Mouse (Mus musculus) brain, embryonic 18.5 days (tissue): ENCODE data around the gene Btg2.

Experiments used
- DNase-seq: peaks from one replicate; pipeline ENCODE4 v3.0.0-alpha.2; 2012; ENCODE audit warnings: low read depth, low spot score

The Btg2 gene

DNA sequence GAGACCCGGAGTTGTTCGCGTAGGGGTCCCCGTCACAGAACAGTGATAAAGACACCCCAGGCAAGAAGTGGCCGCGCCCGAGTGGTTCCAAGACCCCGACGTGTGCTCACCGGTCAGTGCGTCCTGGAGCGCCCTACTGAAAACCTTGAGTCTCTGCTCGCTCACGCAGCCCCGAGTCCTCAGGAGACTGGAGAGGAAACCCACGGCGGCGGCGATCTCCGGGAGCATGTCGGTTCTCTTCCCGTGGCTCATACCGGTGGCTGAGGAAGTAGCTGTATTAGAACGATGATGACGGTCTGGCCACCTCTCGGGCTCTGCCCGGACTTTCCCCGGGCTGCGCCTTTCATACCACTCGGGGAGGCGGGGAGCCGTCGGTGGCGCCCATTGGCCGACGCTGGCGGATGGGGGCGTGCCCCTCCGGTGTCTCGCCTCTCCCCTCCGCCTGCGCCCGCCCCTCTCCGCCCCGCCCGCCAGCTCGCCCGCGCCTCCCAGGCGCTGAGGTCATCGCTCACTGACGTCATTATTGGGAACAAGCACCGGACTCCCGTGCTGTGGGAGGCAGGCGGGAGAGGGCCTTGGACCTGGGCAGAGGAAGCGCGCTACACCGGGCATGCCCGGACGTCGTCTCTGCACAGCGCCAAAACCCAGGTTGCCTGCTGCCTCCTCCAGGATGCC, at the start of gene Btg2:
TSS of gene Btg2 (minus strand) at position 319 of the 675 bp plus-strand sequence.
- DNase-seq = peak; percentile 89

DNA sequence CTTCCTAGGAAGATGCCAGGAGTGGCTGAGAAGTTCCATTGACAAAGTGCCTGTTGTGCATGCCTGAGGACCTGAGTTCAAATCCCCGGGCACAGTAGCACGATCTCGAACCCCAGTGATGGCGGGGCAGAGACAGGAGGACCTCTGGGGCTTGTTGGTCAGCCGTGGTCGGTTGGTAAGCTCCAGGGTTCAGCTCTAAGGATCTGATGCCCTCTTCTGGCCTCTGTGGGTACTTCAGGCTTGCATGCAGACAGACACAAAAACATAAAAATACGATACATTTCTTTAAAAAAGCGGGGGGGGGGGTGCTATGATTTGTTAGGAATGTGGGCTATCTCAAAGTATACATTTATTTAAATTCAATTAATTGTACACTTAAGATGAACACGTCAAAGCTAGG, 43.3 kb upstream of the Btg2 start:
- DNase-seq = no peak

DNA sequence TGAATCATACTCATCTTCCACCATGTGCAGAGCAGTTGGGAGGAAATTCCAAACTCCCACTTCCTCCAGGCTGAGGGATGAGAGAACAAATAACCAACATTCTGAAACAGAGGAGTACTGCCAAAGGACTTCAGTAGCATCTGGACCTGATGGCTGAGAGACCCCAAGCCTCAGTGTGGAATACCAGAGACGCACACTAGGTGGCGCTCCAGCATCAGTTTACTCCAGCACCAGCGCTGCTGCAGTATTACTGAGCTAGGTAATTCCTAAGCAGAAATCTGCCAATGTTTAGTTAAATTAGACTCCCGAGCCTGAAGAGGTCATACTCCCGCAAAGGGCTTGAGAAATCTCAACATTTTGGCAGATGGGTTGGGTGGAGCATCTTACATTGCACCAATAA, 41.3 kb upstream of the Btg2 start:
- DNase-seq = peak; percentile 69

DNA sequence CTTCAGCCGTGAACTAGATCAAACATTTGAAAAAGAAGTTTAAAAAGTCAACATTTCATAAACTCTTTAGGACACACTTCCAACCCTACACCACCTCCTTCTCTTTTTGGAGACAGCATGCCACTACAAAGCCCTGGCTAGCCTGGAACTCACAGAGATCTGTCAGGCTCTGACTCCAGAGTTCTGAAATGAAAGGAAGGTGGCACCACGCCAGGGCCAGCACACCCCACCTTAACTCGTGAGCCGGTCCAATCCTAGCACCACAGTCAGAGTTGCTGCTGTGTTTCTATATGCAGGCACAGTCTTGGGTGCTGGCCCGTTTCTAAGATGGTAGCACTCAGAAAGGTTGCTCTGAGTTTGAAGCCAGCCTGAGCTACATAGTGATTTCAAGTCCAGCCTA, 38.2 kb upstream of the Btg2 start:
- DNase-seq = no peak

DNA sequence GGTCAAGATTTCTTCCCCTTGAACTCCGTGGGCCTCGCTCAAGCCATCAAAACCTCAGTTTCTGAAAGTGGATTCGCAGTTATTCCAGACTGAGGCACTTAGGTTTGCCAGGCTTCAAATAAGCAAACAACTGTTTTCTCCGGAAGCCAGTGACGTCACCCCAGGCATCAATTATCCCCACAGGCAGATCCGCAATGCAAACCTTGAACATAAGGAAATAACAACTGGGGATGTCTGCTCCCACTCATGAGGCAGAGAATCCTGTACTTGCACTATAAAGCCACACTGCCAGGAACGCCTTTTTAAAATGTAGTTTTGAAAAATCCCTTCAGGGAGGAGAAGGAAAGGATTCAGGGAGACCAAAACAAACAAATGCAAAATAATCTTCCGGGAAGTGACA, 36.5 kb upstream of the Btg2 start:
- DNase-seq = no peak

DNA sequence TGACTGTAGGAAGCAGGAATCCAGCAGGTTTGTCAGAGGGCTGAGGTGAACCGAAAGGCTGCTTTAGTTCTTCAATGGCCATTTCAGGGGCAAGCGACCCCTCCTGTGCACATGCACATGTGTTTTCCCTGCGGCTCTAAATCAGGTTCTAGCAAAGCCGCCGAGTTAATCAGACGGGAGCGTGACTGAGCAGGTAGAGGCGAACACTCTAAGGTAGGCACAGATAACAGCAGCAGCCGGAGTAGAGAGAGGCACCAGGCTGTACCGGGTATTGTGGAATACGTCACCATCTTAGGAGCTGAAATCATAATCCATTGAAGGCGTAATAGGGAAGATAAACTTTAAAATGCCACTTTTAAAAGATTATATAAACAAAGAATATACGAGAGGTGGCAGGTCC, 35.8 kb upstream of the Btg2 start:
- no peak for DNase-seq

DNA sequence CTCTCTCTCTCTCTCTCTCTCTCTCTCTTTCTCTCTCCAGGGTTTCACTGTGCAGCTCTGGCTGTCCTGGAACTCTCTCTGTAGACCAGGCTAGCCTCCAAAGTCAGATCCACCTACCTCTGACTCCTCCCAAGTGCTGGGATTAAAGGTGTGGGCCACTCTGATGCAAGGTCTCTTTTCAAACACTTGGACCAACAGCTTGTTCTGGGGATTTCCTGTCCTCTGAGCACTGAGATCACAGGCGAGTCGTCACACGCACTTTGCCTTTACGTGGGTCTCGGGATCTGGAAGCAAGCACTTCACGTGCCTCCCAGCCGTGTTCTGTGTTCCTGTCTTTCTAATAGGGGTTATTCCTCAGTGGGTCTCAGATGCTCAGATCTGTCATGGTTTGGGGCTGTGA, 35.1 kb upstream of the Btg2 start:
- DNase-seq = no peak

DNA sequence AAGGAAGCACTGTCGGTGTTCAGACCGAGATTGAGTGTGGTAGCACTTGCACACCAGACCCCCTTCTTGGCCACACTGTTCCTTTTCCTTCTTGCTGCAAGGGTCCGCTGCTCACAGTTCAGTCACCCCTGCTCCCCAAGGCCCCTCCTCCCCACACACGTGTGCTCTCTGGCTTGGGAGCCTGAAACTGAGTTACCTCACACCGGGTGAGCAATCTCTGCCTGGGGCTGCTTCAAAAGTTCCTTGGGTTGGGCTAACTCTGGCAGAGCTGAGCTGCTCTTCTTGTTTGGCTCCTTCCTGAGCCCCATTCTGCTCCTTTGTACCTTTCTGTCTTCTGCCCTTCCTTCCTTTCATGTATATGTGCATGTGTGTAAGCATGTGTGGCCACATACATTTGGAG, 34.6 kb upstream of the Btg2 start:
- DNase-seq = no peak

DNA sequence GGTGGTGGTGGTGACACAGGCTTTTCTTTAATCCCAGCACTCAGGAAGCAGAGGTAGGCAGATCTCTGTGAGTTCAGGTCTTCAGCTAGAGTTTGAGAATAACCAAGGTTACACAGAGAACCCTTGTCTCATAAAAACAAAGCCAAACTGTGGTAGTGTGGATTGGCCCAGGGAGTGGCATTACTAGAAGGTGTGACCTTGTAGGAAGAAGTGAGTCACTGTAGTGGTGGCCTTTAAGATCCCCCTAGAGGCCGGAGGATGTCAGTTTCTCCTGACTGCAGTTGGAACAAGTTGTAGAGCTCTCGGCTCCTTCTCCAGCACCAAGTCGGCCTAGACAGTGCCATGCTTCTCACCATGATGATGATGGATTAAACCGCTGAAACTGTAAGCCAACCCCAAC, 32.1 kb upstream of the Btg2 start, which contains the start of gene Chit1:
TSS of gene Chit1 (plus strand) at position 264 of the 400 bp plus-strand sequence.
- no peak for DNase-seq

DNA sequence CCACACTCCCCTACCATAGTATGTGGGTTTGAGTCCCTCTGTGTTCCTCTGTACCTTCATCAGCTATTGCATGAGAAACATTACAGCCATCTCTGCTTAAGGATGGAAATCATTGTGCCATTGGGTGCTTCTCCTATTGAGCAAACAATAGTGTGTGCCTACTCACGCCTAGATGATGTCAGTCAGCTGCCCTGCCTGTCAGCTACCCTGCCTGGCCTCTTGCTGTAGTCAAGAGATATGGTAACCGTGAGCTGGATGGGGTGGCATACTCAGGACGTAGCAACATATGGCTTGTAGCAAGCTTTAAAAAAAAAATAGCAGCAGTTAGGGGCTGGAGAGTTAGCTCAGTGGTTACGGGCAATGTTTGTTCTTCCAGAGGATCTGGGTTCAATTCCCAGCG, 31.5 kb upstream of the Btg2 start:
- no peak for DNase-seq

DNA sequence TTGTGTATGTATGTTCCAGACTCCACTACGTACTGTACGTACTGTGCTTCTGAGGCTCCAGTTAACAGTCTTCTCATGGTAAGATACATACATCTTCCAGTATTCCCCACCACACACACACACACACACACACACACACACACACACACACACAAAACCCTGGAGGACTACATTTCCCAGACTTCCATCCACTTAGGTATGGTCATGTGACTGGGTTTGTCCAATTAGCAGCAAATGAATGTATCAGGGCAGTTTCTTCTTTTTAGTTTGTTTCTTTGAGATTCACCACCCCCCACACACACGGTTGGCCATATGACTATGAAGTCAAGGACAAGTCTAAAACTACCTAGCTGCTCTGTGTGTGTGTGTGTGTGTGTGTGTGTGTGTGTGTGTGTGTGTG, 31.1 kb upstream of the Btg2 start:
- DNase-seq = no peak

DNA sequence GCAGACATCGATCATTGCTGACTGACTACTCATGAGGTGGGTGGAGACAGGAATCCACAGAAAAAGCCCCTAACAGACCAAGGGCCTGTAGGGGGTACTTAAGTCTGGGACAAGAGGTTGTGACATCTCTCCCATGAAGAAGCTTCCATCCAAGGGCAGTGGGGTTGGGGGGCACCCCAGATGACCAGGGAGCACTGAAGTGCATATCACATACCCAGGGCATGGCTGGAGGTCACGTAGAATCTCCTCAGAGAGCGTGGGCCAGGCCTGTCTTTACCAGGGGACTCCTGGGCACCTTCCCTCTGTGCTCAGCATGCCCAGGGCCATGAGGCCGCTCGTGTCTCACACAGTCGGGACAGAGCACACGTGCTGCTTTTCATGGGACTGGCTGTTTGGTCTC, 28.9 kb upstream of the Btg2 start:
- DNase-seq = no peak

DNA sequence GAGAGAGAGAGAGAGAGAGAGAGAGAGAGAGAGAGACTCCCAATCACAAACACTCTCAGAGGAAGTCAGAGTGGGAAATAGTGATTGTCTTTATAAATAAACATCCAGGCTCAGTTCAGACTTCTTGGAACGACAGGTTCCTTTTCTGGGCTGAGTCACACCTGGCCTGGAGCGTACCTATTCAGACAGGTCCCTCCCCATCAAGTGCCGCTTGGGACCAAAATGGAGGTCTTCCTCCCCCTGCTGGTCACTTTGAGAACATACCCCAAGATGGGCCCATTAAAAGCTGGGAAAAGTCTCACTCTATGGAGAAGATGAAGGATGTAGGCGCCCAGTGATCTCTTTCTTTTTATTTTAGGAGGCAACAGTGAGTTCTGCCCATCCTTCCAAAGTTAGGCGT, 27.8 kb upstream of the Btg2 start:
- no peak for DNase-seq

DNA sequence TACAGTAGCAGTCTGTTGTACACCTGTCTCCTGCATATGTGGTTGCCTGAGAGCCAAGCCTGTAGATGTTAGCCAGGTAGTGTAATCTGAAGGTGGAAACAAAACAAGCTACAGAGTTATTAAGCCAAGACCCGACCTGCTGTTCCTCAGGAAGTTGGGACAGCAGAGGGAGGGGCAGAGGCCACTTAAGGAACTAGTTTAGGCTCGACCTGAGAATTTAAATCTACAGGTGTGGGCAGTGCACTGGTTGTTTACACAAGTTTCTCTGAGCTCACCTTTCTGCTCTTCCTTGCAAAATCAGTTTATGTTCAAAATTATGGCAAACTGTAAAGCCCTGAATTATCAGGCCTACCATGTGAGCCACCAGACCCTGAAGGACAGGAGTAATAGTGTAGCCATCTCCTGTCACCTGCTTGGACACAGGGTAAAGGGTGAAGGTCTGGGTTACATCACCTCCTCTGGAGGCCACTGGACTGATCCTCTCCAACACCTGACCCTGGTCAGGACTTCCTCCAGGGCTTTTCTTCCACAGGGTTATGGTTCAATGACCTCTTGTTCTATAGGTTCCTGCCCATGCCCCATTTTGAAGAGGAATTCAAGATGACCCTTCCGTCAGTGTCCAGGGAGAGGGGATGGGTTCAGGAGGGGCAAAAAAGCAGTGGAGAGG, 27.0 kb upstream of the Btg2 start:
- DNase-seq = no peak

DNA sequence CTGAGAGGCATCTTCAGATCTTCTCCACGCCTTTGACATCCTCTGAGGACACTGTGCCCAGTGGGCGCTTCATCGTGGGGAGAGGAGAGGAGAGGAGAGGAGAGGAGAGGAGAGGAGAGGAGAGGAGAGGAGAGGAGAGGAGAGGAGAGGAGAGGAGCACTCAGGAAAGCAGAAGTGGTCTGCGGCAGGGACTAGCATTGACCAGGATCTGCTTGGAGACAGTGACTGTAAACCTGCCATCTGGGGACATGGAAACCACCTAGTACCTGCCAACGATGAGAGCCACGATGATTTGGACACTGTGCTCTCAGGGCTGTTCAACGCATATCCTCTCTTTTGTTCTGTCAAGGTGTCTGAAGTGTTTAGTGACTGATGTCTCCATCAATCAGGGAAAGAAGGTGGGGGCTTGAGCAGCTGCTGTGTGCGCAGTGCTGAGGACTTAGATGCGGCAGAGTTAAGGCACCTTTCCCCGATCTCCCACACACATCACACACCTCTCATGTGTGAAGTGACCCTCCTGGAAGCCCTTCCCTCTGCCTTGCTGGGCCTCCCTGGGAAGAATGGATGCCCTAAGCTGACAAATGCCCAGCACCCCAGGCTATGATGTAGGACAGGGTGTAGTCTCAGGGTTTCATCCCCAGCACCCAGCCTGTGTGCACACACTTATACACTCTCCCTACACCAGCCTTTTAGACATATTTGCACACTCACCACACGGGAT, 26.3 kb upstream of the Btg2 start:
- DNase-seq = no peak

DNA sequence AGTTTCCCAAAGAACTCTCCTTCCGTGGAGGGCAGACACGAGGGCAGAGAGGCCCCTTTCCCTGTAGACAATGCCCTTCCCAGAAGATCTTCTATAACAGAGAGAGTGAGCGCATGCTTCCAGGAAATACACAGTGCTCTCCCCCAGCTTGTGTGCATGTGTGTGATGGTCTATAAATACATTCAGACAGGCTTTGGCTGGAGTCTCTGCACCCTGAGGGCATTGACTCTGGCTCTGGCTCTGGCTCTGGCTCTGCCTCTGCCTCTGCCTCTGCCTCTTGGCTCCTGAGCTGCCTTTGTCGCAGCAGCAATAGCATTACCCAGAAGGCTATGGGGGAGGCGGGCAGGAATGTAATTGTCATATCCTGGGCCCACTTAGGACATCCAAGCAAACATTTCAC, 24.9 kb upstream of the Btg2 start:
- DNase-seq = no peak

DNA sequence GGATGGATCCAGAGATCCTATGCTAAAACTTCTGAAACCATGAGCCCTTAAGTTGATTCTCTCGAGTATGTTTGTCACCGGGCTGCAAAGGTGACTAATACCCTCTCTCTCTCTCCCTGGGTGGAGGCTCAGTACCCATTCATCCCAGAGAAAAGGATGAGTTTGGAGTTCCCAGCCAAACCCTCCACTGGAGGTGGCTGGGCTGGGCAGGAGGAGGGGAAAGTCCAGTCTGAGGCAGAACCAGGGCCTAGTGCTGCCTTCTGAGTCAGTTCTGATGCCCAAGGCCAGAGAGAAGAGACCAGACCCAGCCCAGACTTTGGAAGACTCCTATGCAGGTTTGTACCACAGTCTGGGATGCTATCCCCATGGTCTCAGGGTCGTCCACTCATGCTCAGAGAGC, 22.7 kb upstream of the Btg2 start:
- DNase-seq = no peak

DNA sequence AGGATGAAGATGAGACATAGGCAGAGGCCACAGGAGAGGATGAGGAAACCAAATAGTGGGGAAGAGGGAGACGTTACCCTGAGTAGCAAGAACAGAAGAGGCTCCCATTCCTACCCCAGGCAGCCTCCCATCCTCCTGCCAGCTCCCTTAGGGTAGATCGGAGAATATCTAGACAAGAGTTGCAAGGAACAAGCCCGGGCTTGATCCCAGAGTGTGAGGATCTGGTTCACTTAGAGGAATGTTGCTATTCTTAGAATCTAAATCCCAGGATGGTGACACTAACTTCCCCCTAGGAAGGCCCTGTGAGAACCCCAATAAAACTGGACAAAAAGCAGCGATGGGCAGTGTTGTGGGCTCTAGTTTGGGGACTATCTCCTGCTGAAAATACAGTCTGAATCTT, 22.0 kb upstream of the Btg2 start:
- DNase-seq = no peak

DNA sequence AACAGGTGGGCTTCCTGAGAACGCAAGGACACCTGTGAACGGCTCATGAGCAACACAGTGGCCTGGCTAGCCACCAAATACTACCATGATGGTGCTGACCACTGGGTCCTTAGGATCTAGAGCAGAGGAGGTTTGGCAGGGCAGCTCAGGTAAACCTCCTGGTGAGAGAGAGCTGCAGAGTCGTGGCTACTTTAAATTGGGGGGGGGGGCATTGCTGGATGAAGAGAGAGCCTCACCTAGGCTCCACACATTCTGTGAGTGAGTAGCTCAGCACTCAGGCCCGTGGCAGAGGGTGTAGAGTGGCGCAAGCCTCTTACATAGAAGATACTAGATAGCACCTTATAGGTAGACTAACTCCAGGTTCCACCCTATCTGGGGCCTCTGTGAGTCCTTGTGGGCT, 21.5 kb upstream of the Btg2 start:
- DNase-seq = no peak

DNA sequence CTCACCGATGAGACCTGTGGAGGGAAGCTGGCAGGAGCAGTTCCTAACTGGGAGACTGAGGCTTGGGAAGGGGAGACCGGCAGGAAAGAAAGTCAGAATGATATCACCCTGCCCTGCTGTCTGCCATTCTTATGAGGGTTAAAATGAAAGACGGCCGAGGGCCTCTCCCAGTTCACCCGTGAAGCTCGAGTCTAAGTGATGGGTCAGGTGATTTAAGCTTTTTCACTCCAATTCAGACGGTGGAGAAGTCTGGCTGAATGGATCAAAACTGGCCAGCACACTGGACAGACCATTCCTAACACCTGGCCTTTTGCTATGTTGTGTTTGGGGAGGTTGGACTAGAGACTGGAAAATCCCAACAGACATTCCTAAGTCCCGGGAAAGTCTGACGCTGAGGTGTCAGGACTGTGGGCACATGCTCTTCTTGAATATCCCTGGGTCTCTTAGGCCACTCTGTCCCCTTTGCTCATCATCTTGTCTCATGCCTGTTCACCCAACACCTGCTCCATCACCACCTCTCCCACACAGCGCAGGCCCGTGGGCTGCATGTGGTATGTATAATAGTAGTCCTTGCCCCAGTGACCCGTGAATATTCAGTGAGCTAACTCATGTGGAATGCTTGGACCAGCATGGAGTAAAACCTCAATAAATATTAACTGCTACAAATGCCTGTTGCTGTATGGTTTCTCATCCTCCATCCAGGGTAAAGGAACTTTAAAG, 20.8 kb upstream of the Btg2 start:
- DNase-seq = no peak

DNA sequence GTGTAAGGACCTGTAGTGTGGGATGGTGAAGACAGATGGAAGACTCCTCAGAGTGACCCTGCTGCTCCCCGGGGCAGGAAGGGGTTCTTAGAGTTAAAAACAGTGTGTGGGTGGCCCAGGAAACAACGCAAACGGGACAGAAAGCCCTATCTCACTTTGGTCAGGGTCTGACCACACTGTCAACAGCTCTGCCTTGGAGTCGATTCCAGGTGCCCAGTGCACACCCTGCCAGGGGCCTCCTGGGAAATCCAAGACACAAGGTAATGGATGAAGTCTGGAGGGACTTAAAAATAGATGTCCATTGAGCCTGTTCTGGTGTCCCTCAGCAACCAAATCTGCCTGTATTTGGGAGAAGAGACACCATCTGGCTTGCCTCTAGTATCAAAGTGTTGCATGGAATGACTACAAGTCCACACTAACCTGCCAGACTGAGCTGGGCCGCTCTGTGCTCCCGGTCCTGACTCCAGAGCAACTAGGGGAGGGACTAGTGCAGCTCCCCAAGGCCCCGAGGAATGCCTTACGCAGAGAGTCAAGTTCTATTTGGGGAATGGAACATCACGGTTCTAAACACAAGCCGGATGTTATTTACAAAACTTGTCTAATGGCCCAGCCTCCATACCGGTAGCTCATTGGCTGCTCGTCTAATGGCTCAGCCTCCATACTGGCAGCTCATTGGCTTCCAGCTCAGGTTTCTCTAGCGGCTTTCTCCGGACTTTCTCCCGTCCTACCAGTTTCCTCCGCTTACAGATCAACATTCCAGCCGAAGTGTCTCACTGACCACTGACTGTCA, 20.0 kb upstream of the Btg2 start:
- no peak for DNase-seq
